Mouse (Mus musculus) forebrain, embryonic 12.5 days (tissue): Measurements from ENCODE around the gene Mvb12b. TPM values are rescaled to one million over a fixed set of nuclear protein-coding genes. Genes with fewer than 3 reads are reported as not detected.
"Not testable (repeated sequence)": the region's sequence is repeated elsewhere in the genome, so short reads cannot be mapped to it uniquely, and the experiment has no call there.

Experiments used
- ATAC-seq: fragments of 200-750 bp; cut with Nextera tagmentation; 2 replicates; pipeline ENCODE4 v1.8.0; 2017; ENCODE audit warnings: moderate TSS enrichment; ENCODE audit not compliant: low FRiP score
- H3K27ac ChIP-seq: fragments of 300-500 bp; sonication (generic); 2 replicates; pipeline ENCODE4 v1.5.1; 2016; ENCODE audit warnings: mild to moderate bottlenecking
- H3K27me3 ChIP-seq: fragments of 300-500 bp; sonication (generic); 2 replicates; pipeline ENCODE4 v1.6.1; 2016; ENCODE audit warnings: mild to moderate bottlenecking
- H3K36me3 ChIP-seq: fragments of 300-500 bp; sonication (generic); replicated peaks from 2 replicates; pipeline ENCODE4 v1.6.1; 2016; ENCODE audit warnings: mild to moderate bottlenecking
- H3K4me1 ChIP-seq: fragments of 300-500 bp; sonication (generic); 2 replicates; pipeline ENCODE4 v1.6.1; 2016
- H3K4me2 ChIP-seq: fragments of 300-500 bp; sonication (generic); 2 replicates; pipeline ENCODE4 v1.6.1; 2016; ENCODE audit warnings: mild to moderate bottlenecking, moderate library complexity
- H3K4me3 ChIP-seq: fragments of 300-500 bp; sonication (generic); replicated peaks from 2 replicates; pipeline ENCODE4 v1.5.1; 2016; ENCODE audit warnings: mild to moderate bottlenecking
- H3K9ac ChIP-seq: fragments of 300-500 bp; sonication (generic); 2 replicates; pipeline ENCODE4 v1.6.1; 2016; ENCODE audit warnings: mild to moderate bottlenecking
- H3K9me3 ChIP-seq: fragments of 300-500 bp; sonication (generic); 2 replicates; pipeline ENCODE4 v1.6.1; 2016
- WGBS: fragments of 180-500 bp; shearing (Covaris S2); methylation state at CpG from one replicate; pipeline ENCODE4 v1.1.7; 2016; 5-methylcytosine and 5-hydroxymethylcytosine counted together
- polyA plus RNA-seq: library from polyadenylated mRNA; unstranded; fragments of >200 nt; fragmentation: Nextera tagmentation; extraction: Ambion mirVana; gene quantifications from 2 replicates; pipeline ENCODE4 v1.2.1, GENCODE M21; 2016

Mvb12b gene
- polyA plus RNA-seq, 1 experiment from 2014 or later = 51.5 TPM

DNA sequence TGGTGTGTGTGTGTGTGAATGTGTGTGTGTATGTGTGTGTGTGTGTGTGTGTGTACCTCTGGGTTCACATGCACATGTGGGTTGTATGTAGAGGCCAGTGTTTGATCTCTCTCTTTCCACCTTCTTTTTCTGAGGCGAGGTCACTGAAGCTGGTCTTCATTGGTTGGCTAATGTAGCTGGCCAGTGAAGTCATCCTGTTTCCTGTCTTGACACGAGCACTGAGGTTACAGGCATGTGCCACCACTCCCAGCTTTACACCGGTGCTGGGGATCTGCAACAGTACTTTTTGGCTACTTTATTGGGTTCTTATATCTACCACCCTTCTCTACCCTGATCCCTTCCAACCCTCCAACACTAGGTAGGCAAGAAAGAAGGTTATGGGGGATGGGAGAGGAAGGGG is 26.6 kb upstream of the Mvb12b start:
- H3K4me2 ChIP-seq = no peak overlapping the region
- H3K9me3 ChIP-seq = no peaks in the 10 kb centered on the region
- H3K4me3 ChIP-seq = no peak overlapping the region
- H3K27me3 ChIP-seq = 0 out of 2 replicates have a peak, but pooled peaks cover 5% of the 10 kb centered on the region
- H3K27ac ChIP-seq = no peak overlapping the region
- 71% methylated on average over 3 of the region's 3 CpGs for WGBS
- no peak overlapping the region; the same call in 1 of the 2 replicates for H3K9ac ChIP-seq
- no peaks in the 10 kb centered on the region for H3K36me3 ChIP-seq
- peaks cover 4% of the 10 kb centered on the region; the same call in 1 of the 2 replicates for H3K4me1 ChIP-seq
- no peak for ATAC-seq

DNA sequence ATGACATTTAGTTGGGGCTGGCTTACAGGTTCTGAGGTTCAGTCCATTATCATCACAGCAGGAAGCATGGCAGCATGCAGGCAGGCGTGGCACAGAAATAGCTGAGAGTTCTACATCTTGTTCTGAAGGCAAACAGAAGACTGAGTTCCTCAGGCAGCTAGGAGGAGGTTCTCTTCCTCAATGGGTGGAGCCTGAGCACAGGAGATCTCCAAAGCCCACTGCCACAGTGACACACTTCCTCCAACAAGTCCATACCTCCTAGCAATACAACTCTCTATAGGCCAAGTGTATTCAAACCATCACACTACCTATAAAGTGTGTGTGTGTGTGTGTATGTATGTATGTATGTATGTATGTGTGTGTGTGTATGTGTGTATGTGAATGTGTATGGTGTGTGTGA is 25.9 kb upstream of the Mvb12b start:
- H3K9me3 ChIP-seq, H3K27me3 ChIP-seq, ATAC-seq, H3K4me2 ChIP-seq, H3K9ac ChIP-seq, H3K36me3 ChIP-seq, H3K4me3 ChIP-seq, H3K27ac ChIP-seq, H3K4me1 ChIP-seq: not testable (repeated sequence)
- WGBS = 63% methylated on average over 1 of the region's 1 CpGs

DNA sequence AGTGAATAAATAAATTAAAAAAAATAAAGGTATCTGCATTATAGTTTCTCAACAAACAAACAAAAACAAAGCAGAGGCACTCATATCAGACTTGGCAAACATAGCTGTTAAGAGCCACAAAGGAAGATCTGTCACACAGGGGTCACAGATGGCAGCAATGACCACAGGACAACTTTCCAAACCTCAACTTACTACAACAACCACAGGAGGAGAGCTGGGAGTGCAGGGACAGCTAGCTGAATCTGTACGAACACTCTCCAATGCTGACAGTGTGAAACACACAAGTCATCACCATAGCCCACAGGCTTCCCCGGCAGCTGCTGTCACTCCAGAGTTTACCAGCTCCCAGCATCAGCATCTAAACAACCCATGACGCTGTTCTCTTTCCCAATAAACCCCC is 25.0 kb upstream of the Mvb12b start:
- H3K27me3 ChIP-seq = no peaks in the 10 kb centered on the region
- no peaks in the 10 kb centered on the region for H3K9me3 ChIP-seq
- H3K27ac ChIP-seq = no peak overlapping the region
- ATAC-seq = no peak
- H3K36me3 ChIP-seq = no peaks in the 10 kb centered on the region
- no peak overlapping the region for H3K4me2 ChIP-seq
- peaks cover 4% of the 10 kb centered on the region; the same call in 1 of the 2 replicates for H3K4me1 ChIP-seq
- 80% methylated on average over 3 of the region's 3 CpGs for WGBS
- no peak overlapping the region for H3K4me3 ChIP-seq
- no peak overlapping the region for H3K9ac ChIP-seq

DNA sequence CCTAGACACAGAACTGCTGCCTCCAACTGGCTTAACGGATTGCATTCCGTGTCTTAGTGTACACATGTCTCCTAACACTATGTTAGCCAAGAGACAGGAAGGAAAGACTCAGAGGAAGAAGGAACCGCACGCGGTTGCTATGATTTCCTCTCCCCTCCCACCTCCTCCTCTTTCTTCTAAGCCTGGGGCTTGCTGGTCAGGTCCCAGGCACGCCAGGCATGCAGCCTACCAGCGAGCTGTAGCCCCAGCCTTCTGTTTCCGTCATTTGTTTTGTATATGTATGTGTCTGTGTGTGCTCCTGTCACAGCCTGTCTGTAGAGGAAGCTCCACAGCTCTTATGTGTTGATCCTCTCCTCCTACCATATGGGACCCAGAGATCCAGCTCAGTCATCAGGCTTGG is 20.6 kb upstream of the Mvb12b start:
- WGBS = 82% methylated on average over 8 of the region's 8 CpGs
- no peaks in the 10 kb centered on the region for H3K36me3 ChIP-seq
- peaks cover 8% of the 10 kb centered on the region; the same call in 1 of the 2 replicates for H3K9me3 ChIP-seq
- 0 out of 2 replicates have a peak overlapping the region, but pooled peaks have one; percentile 13 for H3K27ac ChIP-seq
- no peak overlapping the region for H3K4me2 ChIP-seq
- no peak overlapping the region for H3K4me3 ChIP-seq
- no peaks in the 10 kb centered on the region for H3K4me1 ChIP-seq
- no peaks in the 10 kb centered on the region for H3K27me3 ChIP-seq
- ATAC-seq = no peak
- no peak overlapping the region for H3K9ac ChIP-seq

DNA sequence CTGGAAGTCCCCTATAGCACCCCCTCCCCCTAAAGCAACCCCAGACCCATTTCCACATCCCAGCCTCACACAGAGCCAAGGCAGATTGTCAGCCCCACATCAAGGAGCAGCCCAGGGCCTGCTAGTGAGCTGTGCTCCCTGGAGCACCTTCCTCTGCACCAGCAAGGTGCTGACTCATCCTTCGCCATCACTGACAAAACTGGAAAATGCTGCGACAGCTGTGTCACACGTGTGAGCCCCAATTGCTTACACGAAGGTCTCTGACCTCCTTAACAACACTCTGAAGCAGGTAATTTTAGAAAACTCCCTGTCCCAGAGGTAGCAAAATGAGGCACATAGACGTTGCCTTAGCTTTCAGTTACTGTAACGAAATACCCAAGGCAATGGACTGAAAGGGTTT is 19.4 kb upstream of the Mvb12b start:
- H3K4me2 ChIP-seq = no peak overlapping the region
- no peaks in the 10 kb centered on the region for H3K4me1 ChIP-seq
- no peak overlapping the region for H3K27ac ChIP-seq
- no peak for ATAC-seq
- H3K36me3 ChIP-seq = no peaks in the 10 kb centered on the region
- no peaks in the 10 kb centered on the region for H3K27me3 ChIP-seq
- no peak overlapping the region for H3K9ac ChIP-seq
- H3K4me3 ChIP-seq = no peak overlapping the region
- peaks cover 8% of the 10 kb centered on the region; the same call in 1 of the 2 replicates for H3K9me3 ChIP-seq
- WGBS = 95% methylated on average over 6 of the region's 6 CpGs

DNA sequence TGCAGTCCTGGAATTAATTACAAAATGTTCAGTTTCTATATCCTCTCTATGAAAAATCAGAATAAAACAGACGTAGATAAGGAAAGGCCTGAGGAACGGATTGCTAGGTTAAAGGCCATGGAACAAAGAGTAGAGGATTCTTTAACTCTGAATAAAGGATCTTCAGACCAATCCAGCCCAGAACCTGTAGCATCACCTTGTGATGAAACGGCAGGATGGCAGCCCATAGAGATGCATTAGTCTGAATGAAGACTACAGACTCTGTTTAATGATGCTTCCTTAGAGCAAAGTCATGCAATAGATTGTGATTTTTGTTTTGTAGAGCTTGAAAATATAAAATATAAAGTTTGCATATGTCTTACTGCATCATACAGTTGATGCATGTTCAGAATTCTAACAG is 8.1 kb upstream of the Mvb12b start:
- no peak overlapping the region for H3K4me3 ChIP-seq
- H3K36me3 ChIP-seq = no peaks in the 10 kb centered on the region
- H3K4me1 ChIP-seq = no peaks in the 10 kb centered on the region
- H3K27me3 ChIP-seq = 0 out of 2 replicates have a peak, but pooled peaks cover 4% of the 10 kb centered on the region
- no peak for ATAC-seq
- peaks cover 3% of the 10 kb centered on the region; the same call in 1 of the 2 replicates for H3K9me3 ChIP-seq
- no peak overlapping the region for H3K4me2 ChIP-seq
- H3K9ac ChIP-seq = no peak overlapping the region
- WGBS = 84% methylated on average over 3 of the region's 3 CpGs
- H3K27ac ChIP-seq = no peak overlapping the region

DNA sequence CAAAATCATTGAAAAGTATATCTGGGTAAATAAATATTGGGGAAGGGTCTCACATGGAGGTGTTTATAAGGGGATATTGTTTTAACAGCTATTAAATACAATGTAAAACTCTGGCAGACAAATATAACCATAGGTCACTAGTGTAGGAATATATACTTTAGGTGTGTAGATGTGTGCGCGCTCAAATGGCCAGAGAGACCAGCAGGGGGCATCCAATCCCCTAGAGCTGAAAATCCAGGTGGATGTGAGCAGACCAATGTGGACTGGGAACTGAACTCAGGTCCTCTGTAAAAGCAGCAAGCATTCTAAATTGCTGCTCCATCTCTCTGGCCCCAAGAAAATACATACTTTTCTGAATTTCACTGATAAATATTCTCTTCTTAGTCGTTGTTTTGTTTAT is 5.4 kb upstream of the Mvb12b start:
- peaks cover 3% of the 10 kb centered on the region; the same call in 1 of the 2 replicates for H3K9me3 ChIP-seq
- no peak overlapping the region for H3K4me3 ChIP-seq
- 81% methylated on average over 3 of the region's 3 CpGs for WGBS
- no peak overlapping the region for H3K4me2 ChIP-seq
- no peak overlapping the region for H3K27ac ChIP-seq
- 0 out of 2 replicates have a peak, but pooled peaks cover 4% of the 10 kb centered on the region for H3K27me3 ChIP-seq
- ATAC-seq = no peak
- H3K36me3 ChIP-seq = no peaks in the 10 kb centered on the region
- H3K4me1 ChIP-seq = peaks cover under 1% of the 10 kb centered on the region; the same call in 1 of the 2 replicates
- no peak overlapping the region for H3K9ac ChIP-seq

DNA sequence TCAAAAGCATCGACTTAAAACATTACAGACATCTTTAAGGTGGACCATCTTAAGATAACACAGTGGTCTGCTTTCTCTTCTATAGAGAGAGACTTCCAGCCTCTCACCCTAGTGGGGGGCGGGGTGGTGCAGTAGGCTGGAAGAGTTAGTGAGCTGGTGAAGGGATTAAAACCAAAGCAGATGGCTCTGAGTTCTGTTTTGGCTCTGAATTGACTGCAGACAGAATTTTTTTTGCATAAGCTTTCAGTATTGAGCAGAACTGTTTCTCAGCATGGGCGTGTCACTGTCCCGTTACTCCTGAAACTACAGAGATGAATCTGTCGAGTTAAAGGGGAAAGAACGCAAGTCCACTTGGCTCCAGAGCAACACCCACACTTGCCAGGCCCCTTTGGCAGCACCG is 4.6 kb upstream of the Mvb12b start:
- WGBS = 87% methylated on average over 7 of the region's 7 CpGs
- H3K4me1 ChIP-seq = peaks cover 7% of the 10 kb centered on the region
- ATAC-seq = no peak

DNA sequence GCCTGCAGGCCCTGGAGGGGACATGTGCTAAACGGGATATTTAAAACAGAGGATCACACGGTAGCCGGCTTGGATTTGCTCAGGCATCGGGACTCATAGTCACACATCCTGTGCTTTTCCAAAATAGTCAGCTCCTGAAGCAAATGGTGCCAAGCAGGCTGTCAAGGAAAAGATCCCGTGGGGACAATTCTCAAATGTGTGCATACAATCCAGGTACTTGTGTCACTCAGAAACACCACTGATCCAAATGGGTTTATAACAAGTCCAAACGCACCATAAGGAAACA is 297 bp upstream of the Mvb12b start:
- Histone ChIP-seq H3K9ac (peak overlapping the region; percentile 99), H3K9me3 (no peaks in the 10 kb centered on the region), H3K4me2 (peak overlapping the region; percentile 91), H3K27ac (peak overlapping the region; percentile 98), H3K36me3 (no peaks in the 10 kb centered on the region), H3K4me1 (peaks cover 34% of the 10 kb centered on the region), H3K4me3 (peak overlapping the region; percentile 89), H3K27me3 (no peaks in the 10 kb centered on the region)
- WGBS = 53% methylated on average over 6 of the region's 6 CpGs
- no peak for ATAC-seq

More for the DNA sequence above, 4.6 kb upstream of the Mvb12b start:
- Histone ChIP-seq H3K36me3 (no peaks in the 10 kb centered on the region), H3K9me3 (peaks cover 3% of the 10 kb centered on the region; the same call in 1 of the 2 replicates), H3K9ac (no peak overlapping the region), H3K27ac (no peak overlapping the region), H3K27me3 (0 out of 2 replicates have a peak, but pooled peaks cover 4% of the 10 kb centered on the region), H3K4me3 (no peak overlapping the region), H3K4me2 (no peak overlapping the region)

DNA sequence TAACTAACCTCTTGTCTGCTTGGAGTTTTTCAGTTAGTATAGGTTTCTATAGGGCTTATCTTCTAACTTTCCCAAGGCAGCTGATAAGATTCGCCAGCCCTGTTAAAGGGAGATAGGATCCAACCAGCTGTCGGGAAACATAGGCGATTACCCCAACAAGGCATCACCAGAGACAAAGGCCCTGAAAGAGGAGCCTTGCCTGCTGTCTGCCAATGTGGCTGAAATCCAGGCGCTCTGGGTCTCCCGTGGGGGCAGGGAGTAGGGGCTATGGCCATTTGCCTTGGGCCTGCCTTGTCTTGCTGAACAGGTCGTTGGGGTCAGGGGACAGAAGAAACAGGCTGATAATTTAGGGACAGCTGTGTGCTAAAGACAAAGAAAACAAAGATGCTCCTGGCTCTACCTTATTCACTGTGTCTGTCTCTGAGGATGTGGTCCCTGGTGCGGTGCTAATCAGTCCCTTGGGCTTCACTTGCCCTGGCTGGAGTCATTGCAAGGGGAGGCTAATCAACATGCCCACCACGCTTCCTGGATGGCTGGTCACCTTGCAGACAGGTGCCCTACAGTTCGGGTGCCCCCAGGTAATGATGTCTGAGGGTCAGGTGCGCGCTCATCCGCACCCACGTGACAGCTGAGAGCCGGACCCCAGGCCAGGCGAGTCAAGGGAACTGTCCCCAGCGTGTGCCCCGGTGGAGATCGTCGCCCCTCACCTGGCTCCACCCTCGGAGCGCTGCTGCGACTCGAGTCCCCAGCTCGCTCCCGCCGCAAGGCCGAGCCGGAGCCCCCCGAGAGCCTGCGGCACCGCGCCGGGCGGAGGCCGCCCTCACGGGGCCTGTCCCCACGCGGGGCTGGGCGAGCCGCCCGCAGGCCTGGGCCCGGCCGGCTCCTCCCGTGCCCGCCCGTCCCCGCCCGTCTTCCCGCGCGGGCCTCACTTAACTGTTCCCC is 1.1 kb downstream of the Mvb12b start:
- peaks cover 39% of the 10 kb centered on the region for H3K4me1 ChIP-seq
- H3K9me3 ChIP-seq = no peaks in the 10 kb centered on the region
- peak overlapping the region; percentile 89 for H3K4me3 ChIP-seq
- no peaks in the 10 kb centered on the region for H3K27me3 ChIP-seq
- H3K36me3 ChIP-seq = no peaks in the 10 kb centered on the region
- H3K9ac ChIP-seq = peak overlapping the region; percentile 99
- H3K4me2 ChIP-seq = peak overlapping the region; percentile 91
- peak overlapping the region; percentile 98 for H3K27ac ChIP-seq
- under 1% methylated on average over 51 of the region's 51 CpGs for WGBS
- ATAC-seq = peak; percentile 73

DNA sequence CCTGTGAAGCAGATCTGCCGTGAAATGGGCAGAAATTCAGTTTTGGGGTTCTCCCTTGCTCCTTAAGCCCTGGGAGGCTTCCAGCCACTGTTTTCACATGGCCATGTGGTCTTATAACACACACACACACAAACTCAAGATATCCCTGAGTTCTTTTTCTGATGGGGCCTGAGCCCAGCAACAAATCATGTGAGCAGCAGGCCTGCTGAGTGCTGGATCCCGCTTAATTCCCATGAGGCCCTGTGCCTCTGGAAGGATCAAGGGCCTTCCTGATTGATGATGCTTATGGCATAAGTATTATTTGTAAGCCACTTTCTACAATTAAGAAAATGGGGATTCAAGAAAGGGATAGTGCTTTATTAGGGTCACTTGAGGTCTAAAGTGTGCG is 2.5 kb downstream of the Mvb12b start:
- H3K36me3 ChIP-seq = peaks cover 4% of the 10 kb centered on the region; the same call in 1 of the 2 replicates
- H3K9me3 ChIP-seq = no peaks in the 10 kb centered on the region
- no peak for ATAC-seq
- H3K27me3 ChIP-seq = no peaks in the 10 kb centered on the region
- peak overlapping the region; percentile 91 for H3K4me2 ChIP-seq
- peaks cover 41% of the 10 kb centered on the region for H3K4me1 ChIP-seq
- H3K9ac ChIP-seq = no peak overlapping the region
- H3K4me3 ChIP-seq = 0 out of 2 replicates have a peak overlapping the region, but pooled peaks have one; percentile 0
- 94% methylated on average over 3 of the region's 3 CpGs for WGBS
- 0 out of 2 replicates have a peak overlapping the region, but pooled peaks have one; percentile 42 for H3K27ac ChIP-seq

DNA sequence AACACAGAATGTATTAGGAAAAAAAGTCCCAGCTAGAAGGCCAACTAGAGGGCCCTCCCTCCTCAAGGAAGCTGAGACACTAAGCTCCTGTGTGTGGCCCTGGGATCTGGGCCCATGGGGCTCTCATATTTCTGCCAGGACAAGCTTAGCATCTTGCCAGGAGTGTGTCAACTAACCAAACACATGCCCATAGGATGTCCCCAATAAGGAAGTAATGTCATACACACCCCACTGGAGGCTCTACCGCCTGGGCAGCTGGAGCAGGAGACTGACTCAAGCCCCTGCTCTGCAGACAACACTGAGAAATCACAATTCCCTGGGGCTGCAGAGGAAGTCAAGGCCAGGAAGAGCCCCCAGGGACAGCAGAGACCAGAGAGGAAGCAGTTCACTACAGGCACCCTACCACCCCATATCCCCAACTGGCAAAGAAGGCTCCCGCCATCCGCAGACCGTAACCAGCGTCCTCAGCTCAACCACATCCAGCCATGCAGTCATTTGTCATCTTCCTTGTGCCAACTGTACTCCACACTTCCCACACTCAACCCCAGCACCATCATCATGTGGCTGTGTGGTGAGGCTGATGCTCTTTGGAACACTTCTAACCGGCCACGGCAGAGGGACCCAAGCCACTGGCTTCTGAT is 3.0 kb downstream of the Mvb12b start:
- no peak for ATAC-seq
- peaks cover 4% of the 10 kb centered on the region; the same call in 1 of the 2 replicates for H3K36me3 ChIP-seq
- H3K9ac ChIP-seq = no peak overlapping the region; the same call in 1 of the 2 replicates
- 0 out of 2 replicates have a peak overlapping the region, but pooled peaks have one; percentile 42 for H3K27ac ChIP-seq
- no peaks in the 10 kb centered on the region for H3K9me3 ChIP-seq
- peak overlapping the region; percentile 91 for H3K4me2 ChIP-seq
- no peaks in the 10 kb centered on the region for H3K27me3 ChIP-seq
- 95% methylated on average over 7 of the region's 7 CpGs for WGBS
- peaks cover 44% of the 10 kb centered on the region for H3K4me1 ChIP-seq
- 0 out of 2 replicates have a peak overlapping the region, but pooled peaks have one; percentile 0 for H3K4me3 ChIP-seq
